Mouse (Mus musculus) megakaryocyte, embryonic 14.5 days (primary cell): ENCODE measurements around the gene Rxfp2. TPM values are rescaled to one million over a fixed set of nuclear protein-coding genes. Genes with fewer than 3 reads are reported as not detected.
A peak's percentile ranks its signal among the peaks of the same experiment; 100 is the strongest.

Experiments used
- H3K27me3 ChIP-seq: replicated peaks from 2 replicates; pipeline ENCODE3; 2012; ENCODE audit warnings: inconsistent platforms
- H3K36me3 ChIP-seq: replicated peaks from 2 replicates; pipeline ENCODE3; 2012; ENCODE audit warnings: low read length, inconsistent platforms, mixed read lengths
- H3K4me1 ChIP-seq: 2 replicates; pipeline ENCODE4 v1.6.1; 2012; ENCODE audit warnings: inconsistent platforms
- H3K4me3 ChIP-seq: replicated peaks from 2 replicates; pipeline ENCODE3; 2012; ENCODE audit warnings: moderate library complexity, mild to moderate bottlenecking, inconsistent platforms
- H3K9me3 ChIP-seq: 2 replicates; pipeline ENCODE4 v1.6.1; 2012; ENCODE audit warnings: inconsistent platforms
- FLI1 ChIP-seq: IDR thresholded peaks from 2 replicates; pipeline ENCODE4 v1.6.1; 2012; ENCODE audit warnings: low read length, inconsistent platforms, mixed read lengths
- GATA1 ChIP-seq: IDR thresholded peaks from 3 replicates; pipeline ENCODE4 v1.6.1; 2012; ENCODE audit warnings: mixed read lengths, low read length, inconsistent platforms, borderline replicate concordance
- polyA plus RNA-seq: library from polyadenylated mRNA; stranded (reverse); fragments of >175 nt; gene quantifications from 2 replicates; pipeline ENCODE4 v1.2.3, GENCODE M21; 2012; ENCODE audit warnings: low replicate concordance; ENCODE audit not compliant: insufficient read depth

The Rxfp2 gene
- polyA plus RNA-seq, 1 experiment: not detected

DNA sequence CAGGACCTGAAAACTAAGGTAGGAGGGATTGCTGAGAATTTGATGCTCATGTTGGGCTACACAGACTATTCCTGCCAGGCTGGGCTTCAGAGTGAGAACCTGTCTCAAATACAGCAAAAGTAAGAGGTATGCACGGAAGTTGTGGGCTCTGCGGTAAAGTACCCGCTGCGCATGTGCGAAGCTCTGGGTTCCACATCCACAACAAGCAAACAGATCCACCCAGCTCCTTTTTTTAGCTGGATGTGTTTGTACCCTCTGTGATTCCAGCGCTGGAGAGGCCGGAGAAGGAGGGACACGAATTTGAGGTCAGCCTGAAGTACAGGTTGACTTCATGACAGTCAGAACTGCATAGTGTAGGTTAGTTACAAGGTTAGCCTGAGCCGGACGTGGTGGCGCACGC, 80.3 kb downstream of the Rxfp2 start:
- H3K9me3 ChIP-seq: no peaks in the 10 kb centered on the region
- H3K27me3 ChIP-seq: peaks cover 4% of the 10 kb centered on the region
- no peak for TF ChIP-seq FLI1

DNA sequence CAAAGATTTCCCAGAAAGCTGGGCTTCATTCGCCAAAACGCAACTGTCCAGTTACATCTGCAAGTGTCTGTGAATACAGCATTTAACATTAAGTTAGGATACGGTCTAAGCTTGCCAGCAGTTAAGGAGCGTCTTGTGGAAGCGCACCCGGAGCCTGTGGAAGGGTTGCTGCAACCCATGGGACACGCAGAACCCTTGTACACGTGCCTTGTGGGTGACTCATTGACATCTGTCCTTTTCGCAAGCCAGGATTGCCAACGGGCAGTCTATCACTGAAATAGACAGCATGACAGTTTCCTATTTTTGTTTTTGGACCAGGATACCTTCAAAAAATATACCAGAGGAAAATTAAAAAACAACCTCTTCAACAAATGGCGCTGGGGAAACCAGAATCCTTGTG, 83.3 kb downstream of the Rxfp2 start:
- TF ChIP-seq FLI1: no peak
- TF ChIP-seq GATA1: no peak
- peaks cover 6% of the 10 kb centered on the region for H3K4me1 ChIP-seq
- no peak overlapping the region for H3K4me3 ChIP-seq
- no peaks in the 10 kb centered on the region for H3K9me3 ChIP-seq
- H3K27me3 ChIP-seq: peaks cover 4% of the 10 kb centered on the region
- no peaks in the 10 kb centered on the region for H3K36me3 ChIP-seq

More for the DNA sequence above, 80.3 kb downstream of the Rxfp2 start:
- no peaks in the 10 kb centered on the region for H3K36me3 ChIP-seq
- H3K4me1 ChIP-seq: peaks cover 6% of the 10 kb centered on the region
- H3K4me3 ChIP-seq: no peak overlapping the region

DNA sequence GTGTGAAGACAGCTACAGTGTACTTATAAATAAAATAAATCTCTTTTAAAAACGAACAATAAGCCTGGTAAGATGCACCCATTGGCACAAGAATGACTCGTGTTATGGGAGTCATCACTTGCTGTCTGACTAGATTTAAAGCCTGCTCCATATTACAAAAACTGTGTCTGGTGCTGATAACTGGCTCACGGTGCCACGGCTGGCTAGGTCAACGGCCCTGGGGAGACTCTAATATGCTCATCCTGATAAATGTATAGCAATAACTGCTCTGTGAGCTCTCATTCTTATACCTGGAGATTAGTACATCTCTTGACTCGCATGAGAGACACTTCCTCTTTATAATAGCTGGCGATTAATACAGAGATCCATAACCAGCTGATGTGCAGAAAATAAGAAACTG, 87.9 kb downstream of the Rxfp2 start:
- H3K27me3 ChIP-seq: peaks cover 2% of the 10 kb centered on the region
- TF ChIP-seq GATA1: no peak
- no peak for TF ChIP-seq FLI1
- H3K4me3 ChIP-seq: no peak overlapping the region
- peaks cover 11% of the 10 kb centered on the region for H3K9me3 ChIP-seq
- H3K36me3 ChIP-seq: no peaks in the 10 kb centered on the region
- no peaks in the 10 kb centered on the region for H3K4me1 ChIP-seq

DNA sequence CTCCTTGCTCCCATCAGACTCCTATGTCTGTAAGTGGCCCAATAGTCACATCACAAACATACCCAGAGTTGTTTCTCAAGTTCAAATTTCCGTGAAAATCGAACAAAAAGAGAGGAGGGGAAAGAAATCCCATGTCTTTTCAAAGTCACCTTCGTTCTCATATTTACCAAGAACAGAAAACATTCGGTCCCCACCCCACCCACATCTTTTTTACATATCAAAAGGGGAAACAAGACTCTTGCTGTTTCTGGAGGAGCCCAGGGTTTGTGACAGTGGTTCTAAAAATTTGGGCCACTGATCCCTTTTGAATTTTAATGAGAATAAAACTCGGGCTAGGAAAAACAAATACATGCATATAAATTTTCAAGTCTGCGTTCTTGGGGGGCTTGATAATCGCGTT, 92.8 kb downstream of the Rxfp2 start:
- Histone ChIP-seq H3K36me3 (no peaks in the 10 kb centered on the region), H3K4me1 (peaks cover 18% of the 10 kb centered on the region), H3K4me3 (no peak overlapping the region), H3K9me3 (peaks cover 11% of the 10 kb centered on the region), H3K27me3 (no peaks in the 10 kb centered on the region)
- no peak for TF ChIP-seq FLI1
- TF ChIP-seq GATA1: no peak

DNA sequence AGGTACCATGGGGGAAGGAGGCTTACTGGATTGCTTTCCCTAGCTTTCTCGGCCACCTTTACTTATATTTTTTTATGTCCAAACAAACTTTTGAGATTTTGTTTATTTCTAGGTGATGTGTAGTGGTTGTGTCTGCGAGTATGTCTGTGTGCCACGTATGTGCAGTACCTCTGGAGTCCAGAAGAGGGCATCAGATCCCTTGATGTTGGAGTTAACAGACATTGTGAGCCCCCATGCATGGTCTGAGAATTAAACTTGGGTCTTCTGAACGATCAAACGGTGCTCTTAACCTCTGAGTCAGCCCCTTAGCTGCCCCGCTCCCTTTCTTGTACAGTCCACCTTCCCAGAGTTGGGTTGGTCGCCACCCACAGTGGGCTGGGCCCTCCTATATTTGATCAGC, 95.5 kb downstream of the Rxfp2 start:
- peaks cover 5% of the 10 kb centered on the region for H3K36me3 ChIP-seq
- peaks cover 17% of the 10 kb centered on the region for H3K9me3 ChIP-seq
- H3K27me3 ChIP-seq: no peaks in the 10 kb centered on the region
- TF ChIP-seq FLI1 (no peak), GATA1 (no peak)
- peaks cover 41% of the 10 kb centered on the region for H3K4me1 ChIP-seq
- no peak overlapping the region for H3K4me3 ChIP-seq

DNA sequence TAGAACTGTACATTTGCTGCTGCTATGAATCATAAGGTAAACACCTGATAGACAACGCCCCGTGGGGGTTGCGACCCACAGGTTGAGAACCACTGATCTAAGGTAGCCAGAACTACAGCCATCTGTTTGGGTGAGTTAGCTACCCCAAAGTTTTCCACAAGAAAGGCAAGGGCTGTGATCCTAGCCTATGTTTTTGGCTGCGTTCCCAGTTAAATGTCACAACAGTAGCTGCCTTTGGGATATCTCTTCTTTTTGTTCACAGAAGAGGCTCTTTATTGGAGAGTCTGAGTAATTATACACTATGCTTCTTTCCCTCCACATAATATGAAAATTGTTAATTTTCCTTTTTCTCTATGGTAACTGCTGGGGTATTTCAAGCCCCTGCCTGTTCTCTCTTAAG, 96.3 kb downstream of the Rxfp2 start:
- Histone ChIP-seq H3K4me3 (no peak overlapping the region), H3K9me3 (peaks cover 10% of the 10 kb centered on the region), H3K4me1 (peaks cover 48% of the 10 kb centered on the region), H3K27me3 (no peaks in the 10 kb centered on the region), H3K36me3 (peaks cover 5% of the 10 kb centered on the region)
- TF ChIP-seq GATA1 (no peak), FLI1 (no peak)

DNA sequence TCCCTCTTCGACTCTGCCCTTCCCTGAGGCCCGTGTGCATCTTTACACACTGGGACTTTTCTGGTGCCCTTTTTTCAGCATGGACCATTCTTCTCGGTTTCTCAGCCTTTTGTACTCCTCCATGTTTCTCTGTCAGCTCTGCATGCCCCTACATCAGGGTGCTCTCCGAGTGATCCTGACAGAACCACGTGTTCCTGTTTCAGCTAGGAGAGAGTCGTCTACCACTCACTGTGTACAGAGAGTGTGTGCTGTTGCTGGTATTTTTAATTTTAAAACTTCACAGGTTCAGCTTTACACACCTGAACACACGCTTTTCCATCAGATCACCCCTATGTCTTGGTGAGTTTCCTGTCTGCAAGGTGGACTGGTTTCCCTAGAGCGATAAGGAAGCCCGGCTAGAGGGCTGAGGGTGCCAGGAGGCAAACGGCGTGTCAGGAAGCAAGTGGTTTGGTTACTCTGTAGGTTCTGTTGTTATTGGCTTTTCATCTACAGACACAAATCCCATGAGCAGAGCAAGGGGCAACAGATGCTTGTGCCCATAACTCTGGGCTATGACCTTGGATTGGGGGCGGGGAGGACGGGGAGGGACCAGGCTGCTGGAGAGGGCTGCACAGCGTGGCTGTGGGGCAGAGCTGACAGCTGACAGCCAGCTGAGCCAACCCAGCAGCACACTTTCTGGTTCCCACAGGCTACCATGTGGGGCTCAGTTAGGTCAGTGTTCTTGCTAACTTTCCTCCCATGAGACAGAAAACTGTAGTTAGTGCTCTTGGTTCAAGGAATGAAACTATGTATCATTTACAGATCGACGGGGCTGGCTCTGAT, 97.0 kb downstream of the Rxfp2 start:
- no peak for TF ChIP-seq GATA1
- TF ChIP-seq FLI1: no peak
- H3K36me3 ChIP-seq: peaks cover 5% of the 10 kb centered on the region
- H3K27me3 ChIP-seq: no peaks in the 10 kb centered on the region
- H3K4me1 ChIP-seq: peaks cover 48% of the 10 kb centered on the region
- peak overlapping the region; percentile 87 for H3K4me3 ChIP-seq
- peaks cover 8% of the 10 kb centered on the region for H3K9me3 ChIP-seq

DNA sequence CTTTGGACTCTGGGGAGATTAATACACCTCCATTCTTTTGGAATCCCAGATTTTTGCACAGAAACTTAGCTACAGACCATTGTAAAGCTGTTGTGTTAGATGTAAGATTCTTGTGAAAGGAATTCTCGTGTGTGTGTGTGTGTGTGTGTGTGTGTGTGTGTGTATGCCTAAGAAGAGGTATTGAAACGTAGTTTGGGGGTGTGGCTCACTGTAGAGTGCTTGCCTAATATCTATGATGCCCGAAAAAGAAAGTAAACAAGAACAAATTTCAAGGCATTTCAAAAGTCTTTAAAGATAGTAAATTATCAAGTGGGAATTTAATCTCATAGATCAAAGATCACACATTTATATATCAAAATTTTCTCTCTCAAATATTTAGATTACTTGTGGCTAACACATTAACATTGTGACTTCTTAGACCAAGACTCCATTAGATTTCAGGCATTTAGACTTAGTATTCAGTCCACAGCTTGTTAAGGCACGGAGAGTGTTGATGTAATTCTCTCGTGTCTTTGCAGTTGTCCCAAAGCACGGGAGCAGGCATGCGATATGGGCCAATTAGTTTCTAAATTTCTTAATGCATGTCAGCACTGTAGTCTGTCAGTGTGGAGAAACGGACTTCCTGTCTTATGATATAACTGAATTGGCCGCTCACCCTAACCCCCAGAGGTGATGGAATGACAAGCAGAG, 97.9 kb downstream of the Rxfp2 start:
- peaks cover 53% of the 10 kb centered on the region for H3K4me1 ChIP-seq
- TF ChIP-seq GATA1 (no peak), FLI1 (no peak)
- peaks cover 9% of the 10 kb centered on the region for H3K36me3 ChIP-seq
- H3K4me3 ChIP-seq: peak overlapping the region; percentile 87
- H3K27me3 ChIP-seq: no peaks in the 10 kb centered on the region
- peaks cover 8% of the 10 kb centered on the region for H3K9me3 ChIP-seq

DNA sequence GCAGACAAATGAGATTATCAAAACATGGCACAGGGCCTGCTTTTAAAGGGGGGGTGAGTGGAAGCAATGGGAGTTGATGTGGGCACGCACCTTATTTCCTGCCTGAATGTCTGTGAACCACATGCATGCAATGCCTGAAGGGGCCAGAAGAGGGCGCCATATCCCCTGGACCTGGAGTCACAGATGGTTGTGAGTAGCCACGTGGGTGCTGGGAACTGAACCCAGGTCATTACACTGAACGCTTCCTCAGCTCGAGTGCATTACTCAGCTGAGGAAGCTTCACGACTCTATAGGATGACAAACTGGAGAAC, 98.4 kb downstream of the Rxfp2 start:
- peaks cover 8% of the 10 kb centered on the region for H3K9me3 ChIP-seq
- peak overlapping the region; percentile 77 for H3K4me3 ChIP-seq

DNA sequence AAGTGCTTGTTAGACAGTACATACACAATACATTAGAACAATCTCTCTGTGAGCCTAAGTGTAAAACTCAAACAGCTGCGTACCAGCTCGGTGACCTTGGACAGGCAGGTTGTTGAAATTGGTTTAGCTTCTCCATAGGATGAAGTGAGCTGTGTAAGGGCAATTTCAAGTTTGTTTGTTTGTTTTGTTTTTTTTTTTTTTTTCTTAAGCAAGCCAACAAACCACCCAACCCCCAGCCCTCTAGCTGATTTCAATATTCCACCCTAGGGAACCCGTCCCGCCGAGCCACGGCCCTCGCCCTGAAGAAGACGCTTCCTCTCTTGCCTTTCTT, 99.6 kb downstream of the Rxfp2 start:
- H3K4me3 ChIP-seq: peak overlapping the region; percentile 96
- TF ChIP-seq FLI1 (no peak), GATA1 (no peak)
- H3K36me3 ChIP-seq: peaks cover 17% of the 10 kb centered on the region
- H3K9me3 ChIP-seq: peaks cover 8% of the 10 kb centered on the region
- H3K27me3 ChIP-seq: no peaks in the 10 kb centered on the region
- peaks cover 62% of the 10 kb centered on the region for H3K4me1 ChIP-seq

More for the DNA sequence above, 98.4 kb downstream of the Rxfp2 start:
- no peaks in the 10 kb centered on the region for H3K27me3 ChIP-seq
- peaks cover 9% of the 10 kb centered on the region for H3K36me3 ChIP-seq
- peaks cover 58% of the 10 kb centered on the region for H3K4me1 ChIP-seq
- no peak for TF ChIP-seq GATA1
- TF ChIP-seq FLI1: no peak
